Mouse (Mus musculus): ENCODE results near the gene Tanc1.

Gene Tanc1

DNA sequence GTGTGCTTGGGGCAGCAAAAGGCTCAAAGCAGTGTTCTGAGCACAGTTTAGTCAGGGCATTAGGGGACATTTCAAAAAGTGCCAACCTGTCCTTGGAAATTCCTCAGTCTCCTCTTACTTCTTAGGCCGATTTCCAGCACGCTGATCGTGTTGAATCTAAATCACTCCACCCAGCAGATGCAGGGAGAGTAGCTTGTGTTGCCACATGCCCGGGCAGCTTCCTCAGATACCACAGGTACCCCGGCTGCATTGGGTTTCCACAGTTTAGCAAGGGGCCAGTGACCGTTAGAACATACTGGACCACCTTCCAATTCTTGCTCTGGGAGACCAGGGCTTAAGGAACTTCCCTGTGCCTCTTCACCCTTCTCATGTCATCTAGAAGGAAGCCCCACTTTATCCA lies 164.0 kb downstream of the Tanc1 start:
- H3K27me3 ChIP-seq (ENCODE audit: control insufficient read depth, insufficient read depth, low read length, poor library complexity, severe bottlenecking): no peaks in the 10 kb centered on the region
- DNase-seq (ENCODE audit: low read depth, low spot score): no peak
- no peaks in the 10 kb centered on the region for H3K36me3 ChIP-seq (ENCODE audit: control insufficient read depth, insufficient read depth, low read length, poor library complexity, severe bottlenecking)

- DNase-seq (ENCODE audit: low read depth, low spot score): no peak
- Histone ChIP-seq H3K36me3 (ENCODE audit: control insufficient read depth, insufficient read depth, low read length, poor library complexity, severe bottlenecking) (no peaks in the 10 kb centered on the region), H3K27me3 (ENCODE audit: control insufficient read depth, insufficient read depth, low read length, poor library complexity, severe bottlenecking) (no peaks in the 10 kb centered on the region)
Observed at GRCm38 (mm10) chr2:59779355-59779754, 167.5 kb downstream of the Tanc1 start.

DNA sequence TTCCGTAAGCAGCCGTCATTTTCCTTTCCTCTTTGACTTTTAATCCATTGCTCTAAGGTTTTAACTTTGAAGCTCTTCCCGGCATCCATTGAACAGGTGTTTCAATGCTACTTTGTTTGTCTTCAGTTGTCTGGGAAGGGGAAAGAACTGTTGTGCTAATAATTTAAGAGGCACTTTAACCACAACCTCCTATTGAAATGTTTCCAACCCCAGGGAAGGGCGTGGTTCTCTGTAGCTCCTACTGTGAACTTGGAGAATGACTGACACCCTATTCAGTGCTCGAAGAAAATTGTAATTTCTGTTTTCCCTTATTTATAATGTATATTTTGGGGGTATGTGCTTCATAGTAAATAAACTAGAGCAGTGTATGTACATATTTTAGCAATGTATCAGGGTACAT lies 168.4 kb downstream of the Tanc1 start:
- DNase-seq (ENCODE audit: low read depth, low spot score): no peak
- Histone ChIP-seq H3K36me3 (ENCODE audit: control insufficient read depth, insufficient read depth, low read length, poor library complexity, severe bottlenecking) (no peaks in the 10 kb centered on the region), H3K27me3 (ENCODE audit: control insufficient read depth, insufficient read depth, low read length, poor library complexity, severe bottlenecking) (no peaks in the 10 kb centered on the region)

- DNase-seq (ENCODE audit: low read depth, low spot score): no peak
Observed at GRCm38 (mm10) chr2:59783055-59783831, 171.4 kb downstream of the Tanc1 start.

DNA sequence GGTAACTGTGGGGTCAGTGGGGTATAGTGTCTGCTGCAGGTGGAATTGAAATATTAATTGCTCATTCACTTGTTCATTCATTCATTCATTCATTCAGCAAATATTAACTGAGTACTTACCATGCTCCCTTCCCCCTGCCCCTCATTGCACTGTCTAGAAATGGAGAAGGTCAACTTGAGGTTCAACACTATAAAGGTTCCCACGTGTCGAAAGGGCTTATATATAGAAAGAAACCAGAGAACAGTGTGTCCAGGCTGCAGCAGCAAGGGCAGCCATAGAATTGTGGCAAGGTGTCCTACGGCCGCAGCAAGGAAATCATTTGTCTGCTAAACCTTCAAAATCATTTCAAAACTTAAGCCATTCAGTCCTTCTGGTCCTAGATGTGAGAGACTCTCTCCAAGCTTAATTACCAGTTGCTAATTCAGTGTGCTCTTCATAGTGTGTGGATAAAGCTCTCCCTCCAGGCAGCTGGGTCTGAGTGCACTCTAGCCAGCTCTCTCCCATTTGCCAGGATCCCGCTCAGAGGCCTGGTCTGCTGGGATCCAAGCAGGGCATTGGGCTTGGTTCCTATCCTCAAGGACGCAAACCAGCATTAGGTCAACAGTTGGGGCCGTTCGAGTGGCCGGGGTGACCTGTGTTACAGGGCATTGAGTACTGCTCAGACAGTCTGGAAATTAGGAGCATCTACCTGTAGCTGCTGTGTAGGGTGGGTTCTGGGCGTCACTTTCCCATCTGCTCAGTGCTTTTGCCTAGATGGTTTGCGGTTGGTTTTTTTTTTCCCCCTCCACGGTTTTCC lies 172.2 kb downstream of the Tanc1 start:
- no peaks in the 10 kb centered on the region for H3K36me3 ChIP-seq (ENCODE audit: control insufficient read depth, insufficient read depth, low read length, poor library complexity, severe bottlenecking)
- DNase-seq (ENCODE audit: low read depth, low spot score): no peak

More at GRCm38 (mm10) chr2:59783055-59783831, 171.4 kb downstream of the Tanc1 start:
- Histone ChIP-seq H3K27me3 (ENCODE audit: control insufficient read depth, insufficient read depth, low read length, poor library complexity, severe bottlenecking) (no peaks in the 10 kb centered on the region), H3K36me3 (ENCODE audit: control insufficient read depth, insufficient read depth, low read length, poor library complexity, severe bottlenecking) (no peaks in the 10 kb centered on the region)

DNA sequence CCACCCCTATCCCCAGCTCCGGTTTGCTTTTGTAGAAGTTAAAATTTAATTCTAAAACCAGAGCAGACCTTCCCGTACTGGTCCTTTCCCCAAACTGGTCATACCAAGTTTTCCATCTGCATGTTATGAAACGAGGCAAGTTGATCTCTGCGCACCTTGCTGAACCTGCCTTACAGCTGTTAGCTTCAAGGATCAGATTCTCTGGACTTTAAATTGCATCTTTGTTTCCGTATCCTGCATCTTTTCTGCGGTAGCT lies 172.7 kb downstream of the Tanc1 start:
- DNase-seq (ENCODE audit: low read depth, low spot score): no peak
- no peaks in the 10 kb centered on the region for H3K27me3 ChIP-seq (ENCODE audit: control insufficient read depth, insufficient read depth, low read length, poor library complexity, severe bottlenecking)
- no peaks in the 10 kb centered on the region for H3K36me3 ChIP-seq (ENCODE audit: control insufficient read depth, insufficient read depth, low read length, poor library complexity, severe bottlenecking)

More for the DNA sequence above, 172.2 kb downstream of the Tanc1 start:
- no peaks in the 10 kb centered on the region for H3K27me3 ChIP-seq (ENCODE audit: control insufficient read depth, insufficient read depth, low read length, poor library complexity, severe bottlenecking)

GRCm38 (mm10) chr2:59785597-59785996 lies 173.8 kb downstream of the Tanc1 start:
- Histone ChIP-seq H3K36me3 (ENCODE audit: control insufficient read depth, insufficient read depth, low read length, poor library complexity, severe bottlenecking) (no peaks in the 10 kb centered on the region), H3K27me3 (ENCODE audit: control insufficient read depth, insufficient read depth, low read length, poor library complexity, severe bottlenecking) (no peaks in the 10 kb centered on the region)
- no peak for DNase-seq (ENCODE audit: low read depth, low spot score)

- Histone ChIP-seq H3K36me3 (ENCODE audit: control insufficient read depth, insufficient read depth, low read length, poor library complexity, severe bottlenecking) (no peaks in the 10 kb centered on the region), H3K27me3 (ENCODE audit: control insufficient read depth, insufficient read depth, low read length, poor library complexity, severe bottlenecking) (no peaks in the 10 kb centered on the region)
- no peak for DNase-seq (ENCODE audit: low read depth, low spot score)
Observed at GRCm38 (mm10) chr2:59788704-59789500, 177.1 kb downstream of the Tanc1 start.

DNA sequence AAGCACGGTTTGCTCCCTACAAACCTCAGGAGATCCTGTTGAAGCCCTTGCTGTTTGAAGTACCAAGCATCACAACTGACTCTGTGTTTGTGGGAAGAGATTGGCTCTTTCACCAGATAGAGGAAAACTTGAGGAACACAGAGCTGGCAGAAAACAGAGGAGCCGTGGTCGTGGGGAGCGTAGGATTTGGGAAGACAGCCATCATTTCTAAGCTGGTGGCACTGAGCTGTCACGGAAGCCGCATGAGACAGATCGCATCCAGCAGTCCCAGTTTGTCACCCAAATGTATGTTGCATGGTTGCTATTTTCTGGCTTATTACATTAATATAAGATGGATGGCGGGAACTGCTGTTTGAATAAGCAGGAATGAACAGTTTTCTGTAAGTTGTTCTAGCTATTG lies 179.8 kb downstream of the Tanc1 start:
- H3K36me3 ChIP-seq (ENCODE audit: control insufficient read depth, insufficient read depth, low read length, poor library complexity, severe bottlenecking): no peaks in the 10 kb centered on the region
- no peaks in the 10 kb centered on the region for H3K27me3 ChIP-seq (ENCODE audit: control insufficient read depth, insufficient read depth, low read length, poor library complexity, severe bottlenecking)
- no peak for DNase-seq (ENCODE audit: low read depth, low spot score)

- DNase-seq (ENCODE audit: low read depth, low spot score): no peak
Observed at GRCm38 (mm10) chr2:59793337-59793736, 181.5 kb downstream of the Tanc1 start.

DNA sequence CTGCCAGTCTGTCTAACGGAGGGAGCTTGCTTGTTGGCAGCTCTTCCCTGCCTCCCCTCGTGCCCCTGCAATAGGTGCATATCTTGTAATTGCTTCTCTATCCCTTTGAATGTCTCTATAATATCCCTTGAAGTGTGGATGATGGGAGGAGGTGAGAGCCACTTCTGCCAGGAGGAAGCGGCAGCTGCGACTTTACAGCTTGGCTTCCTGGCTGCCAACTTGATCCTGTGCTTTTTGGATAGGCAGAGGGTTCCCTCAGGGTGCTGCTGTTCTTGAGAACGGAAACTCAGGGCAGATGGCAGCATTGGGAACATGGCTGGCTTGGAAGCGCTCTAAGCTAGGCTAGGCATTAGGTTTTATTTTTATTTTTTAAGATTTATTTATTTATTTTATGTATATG lies 183.0 kb downstream of the Tanc1 start:
- no peak for DNase-seq (ENCODE audit: low read depth, low spot score)
- no peaks in the 10 kb centered on the region for H3K27me3 ChIP-seq (ENCODE audit: control insufficient read depth, insufficient read depth, low read length, poor library complexity, severe bottlenecking)
- H3K36me3 ChIP-seq (ENCODE audit: control insufficient read depth, insufficient read depth, low read length, poor library complexity, severe bottlenecking): no peaks in the 10 kb centered on the region

More at GRCm38 (mm10) chr2:59793337-59793736, 181.5 kb downstream of the Tanc1 start:
- Histone ChIP-seq H3K36me3 (ENCODE audit: control insufficient read depth, insufficient read depth, low read length, poor library complexity, severe bottlenecking) (no peaks in the 10 kb centered on the region), H3K27me3 (ENCODE audit: control insufficient read depth, insufficient read depth, low read length, poor library complexity, severe bottlenecking) (no peaks in the 10 kb centered on the region)

DNA sequence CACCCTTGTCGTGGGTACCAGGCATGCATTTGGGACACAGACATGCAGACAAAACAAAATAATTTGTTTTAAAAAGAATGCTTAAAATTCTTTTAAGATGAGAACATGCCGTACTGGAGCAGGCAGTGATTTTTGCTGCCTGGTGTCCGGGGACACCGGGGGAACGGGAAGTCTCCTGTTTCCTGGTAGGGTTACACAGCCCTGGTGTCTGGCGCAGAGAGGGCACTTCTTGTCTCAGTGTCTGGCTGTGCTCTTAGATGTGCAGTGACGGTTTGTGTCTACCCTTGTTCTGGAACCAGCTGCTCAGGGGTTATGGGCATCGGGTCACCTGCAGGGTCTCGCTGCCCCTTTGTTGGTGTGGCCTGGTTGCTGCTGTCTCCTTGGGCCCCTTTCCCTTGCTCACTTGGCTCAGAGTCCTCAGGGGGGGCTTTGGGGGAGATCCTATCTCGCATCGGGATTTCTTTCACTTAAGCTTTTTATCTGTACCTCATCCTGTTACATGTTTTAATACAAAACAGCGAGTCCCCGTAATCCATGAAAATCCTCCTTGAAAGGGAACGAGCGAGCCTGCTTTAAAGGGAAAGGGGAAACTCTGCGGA lies 187.2 kb downstream of the Tanc1 start:
- DNase-seq (ENCODE audit: low read depth, low spot score): no peak
- Histone ChIP-seq H3K27me3 (ENCODE audit: control insufficient read depth, insufficient read depth, low read length, poor library complexity, severe bottlenecking) (no peaks in the 10 kb centered on the region), H3K36me3 (ENCODE audit: control insufficient read depth, insufficient read depth, low read length, poor library complexity, severe bottlenecking) (no peaks in the 10 kb centered on the region)

DNA sequence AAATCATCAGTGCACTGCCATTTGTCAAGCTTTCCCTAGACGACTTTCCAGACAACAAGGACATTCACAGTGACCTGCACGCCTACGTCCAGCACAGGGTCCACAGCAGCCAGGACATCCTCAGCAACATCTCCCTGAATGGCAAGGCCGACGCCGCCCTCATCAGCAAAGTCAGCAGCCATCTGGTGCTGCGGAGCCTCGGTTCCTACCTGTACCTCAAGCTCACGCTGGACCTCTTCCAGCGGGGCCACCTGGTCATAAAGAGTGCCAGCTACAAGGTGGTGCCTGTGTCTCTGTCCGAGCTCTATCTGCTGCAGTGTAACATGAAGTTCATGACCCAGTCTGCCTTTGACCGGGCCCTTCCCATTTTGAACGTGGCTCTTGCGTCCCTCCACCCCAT lies 187.7 kb downstream of the Tanc1 start:
- Histone ChIP-seq H3K36me3 (ENCODE audit: control insufficient read depth, insufficient read depth, low read length, poor library complexity, severe bottlenecking) (no peaks in the 10 kb centered on the region), H3K27me3 (ENCODE audit: control insufficient read depth, insufficient read depth, low read length, poor library complexity, severe bottlenecking) (no peaks in the 10 kb centered on the region)
- DNase-seq (ENCODE audit: low read depth, low spot score): no peak

- no peak for DNase-seq (ENCODE audit: low read depth, low spot score)
- H3K27me3 ChIP-seq (ENCODE audit: control insufficient read depth, insufficient read depth, low read length, poor library complexity, severe bottlenecking): no peaks in the 10 kb centered on the region
- H3K36me3 ChIP-seq (ENCODE audit: control insufficient read depth, insufficient read depth, low read length, poor library complexity, severe bottlenecking): no peaks in the 10 kb centered on the region
Observed at GRCm38 (mm10) chr2:59800481-59801266, 188.8 kb downstream of the Tanc1 start.
